Mouse (Mus musculus): ENCODE measurements at regions not wholly inside any gene's neighbourhood (a gene's known extent, or its start where the extent isn't known, plus 50 kb on each side); places are given as distances from the start of the nearest gene placed in this dataset.

DNA sequence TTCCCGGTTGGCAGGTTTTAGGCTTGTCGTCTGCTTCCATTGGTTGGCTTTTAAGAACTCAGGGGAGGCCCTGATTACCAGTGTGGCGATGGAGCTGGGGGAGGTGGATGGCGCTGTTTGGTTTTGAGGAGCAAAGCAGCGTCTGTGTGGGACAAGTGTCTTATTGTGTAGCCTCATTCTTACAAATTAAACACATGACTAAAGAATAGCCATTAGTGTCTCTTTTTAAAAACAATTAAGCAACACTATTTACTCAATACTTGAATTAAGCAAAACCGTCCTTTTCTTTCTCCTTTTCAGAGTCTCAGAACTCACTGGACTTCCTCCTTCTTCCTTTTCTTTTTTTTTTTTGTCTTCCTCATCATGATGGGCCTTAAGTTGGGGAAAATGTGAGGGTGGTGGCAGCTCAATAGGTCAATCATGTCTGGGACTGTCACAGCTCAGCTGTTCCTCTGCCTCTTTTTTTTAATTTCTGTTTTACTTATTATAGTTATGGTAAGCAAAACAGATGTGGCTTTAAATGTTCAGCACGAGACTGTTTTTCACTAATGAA lies 89.1 kb downstream of the Kcnrg start:
- no peak for DNase-seq (ENCODE audit: low read depth)

DNA sequence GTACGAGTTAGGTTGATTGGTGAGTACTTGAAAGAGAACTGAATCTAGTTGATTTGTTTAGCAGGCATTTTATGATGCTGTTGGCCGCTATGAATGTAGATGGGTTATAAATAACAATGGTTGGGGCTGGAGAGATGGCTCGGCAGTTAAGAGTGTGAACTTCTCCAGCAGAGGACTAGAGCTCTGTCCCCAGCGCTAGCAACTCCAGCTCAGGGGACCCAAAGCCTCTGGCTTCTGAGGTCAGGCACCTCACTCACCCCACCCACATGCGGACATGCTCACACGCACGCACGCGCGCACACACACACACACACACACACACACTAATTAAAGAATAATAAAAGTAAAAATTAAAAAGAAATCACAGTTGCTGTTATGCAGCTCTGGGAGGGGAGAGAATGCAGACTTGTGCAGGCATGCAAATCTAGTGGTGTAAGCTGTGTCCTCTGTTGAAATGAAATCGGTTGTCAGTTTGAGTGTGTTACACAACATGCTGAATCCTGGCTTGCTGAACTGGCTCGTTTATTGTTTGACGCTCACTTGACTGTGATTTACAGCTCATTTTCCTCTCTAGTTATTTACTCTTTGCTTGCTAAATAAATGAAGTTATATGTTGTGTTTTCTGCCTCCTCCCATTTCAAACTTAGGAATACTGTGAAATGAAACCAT lies 89.8 kb downstream of the Kcnrg start:
- DNase-seq (ENCODE audit: low read depth), result no peak

DNA sequence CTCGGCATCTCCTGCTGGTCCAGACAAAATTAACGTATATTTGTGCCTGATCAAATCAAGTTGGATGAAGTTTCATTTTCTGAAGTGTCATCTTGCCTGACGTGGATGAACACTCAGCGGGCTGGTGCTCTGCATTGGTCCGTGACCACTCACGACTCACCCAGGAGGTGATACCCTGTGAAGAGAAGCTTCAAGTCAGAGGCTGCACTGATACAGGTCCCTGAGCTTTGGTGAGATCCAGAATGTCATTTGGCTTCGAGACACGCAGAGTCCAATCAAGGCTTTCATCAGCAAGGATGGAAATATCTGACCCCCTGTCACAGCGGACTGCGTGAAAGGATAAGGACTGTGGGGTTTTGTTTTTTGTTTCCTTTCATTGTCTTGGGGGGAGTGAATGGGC lies 90.4 kb downstream of the Kcnrg start:
- no peak for DNase-seq (ENCODE audit: low read depth)

DNA sequence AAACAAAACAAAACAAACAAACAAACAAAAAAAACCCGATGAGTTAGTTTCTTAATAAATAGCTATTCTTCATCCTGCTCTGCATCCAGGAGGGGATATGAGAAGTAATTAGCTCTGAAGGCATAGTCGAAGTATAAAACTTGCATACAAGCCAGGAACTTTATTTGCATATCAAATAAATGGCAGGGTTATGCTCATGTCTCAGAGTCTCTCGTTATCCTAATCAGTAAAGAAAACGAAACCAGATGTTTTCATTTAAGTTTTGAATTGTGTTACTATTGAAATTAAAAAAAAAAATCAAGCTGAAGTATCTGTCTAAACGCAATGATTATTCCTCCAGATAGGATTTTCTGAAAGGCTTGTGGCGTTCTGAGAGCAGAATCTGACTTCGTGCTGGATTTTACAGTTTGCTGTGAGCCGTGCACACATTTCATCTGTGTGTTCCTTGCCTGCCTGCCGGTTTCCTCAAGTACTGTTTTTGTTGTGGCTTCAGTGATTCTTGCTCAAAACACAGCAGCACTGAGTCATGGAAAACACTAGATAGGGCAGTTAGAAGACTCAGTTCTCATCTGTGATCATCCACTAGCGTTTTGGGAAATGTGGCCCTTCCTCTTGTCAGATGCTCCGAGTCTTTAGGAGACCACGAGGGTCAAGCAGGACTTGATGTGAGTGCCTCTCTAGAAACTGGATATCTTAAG lies 91.2 kb downstream of the Kcnrg start:
- no peak for DNase-seq (ENCODE audit: low read depth)

DNA sequence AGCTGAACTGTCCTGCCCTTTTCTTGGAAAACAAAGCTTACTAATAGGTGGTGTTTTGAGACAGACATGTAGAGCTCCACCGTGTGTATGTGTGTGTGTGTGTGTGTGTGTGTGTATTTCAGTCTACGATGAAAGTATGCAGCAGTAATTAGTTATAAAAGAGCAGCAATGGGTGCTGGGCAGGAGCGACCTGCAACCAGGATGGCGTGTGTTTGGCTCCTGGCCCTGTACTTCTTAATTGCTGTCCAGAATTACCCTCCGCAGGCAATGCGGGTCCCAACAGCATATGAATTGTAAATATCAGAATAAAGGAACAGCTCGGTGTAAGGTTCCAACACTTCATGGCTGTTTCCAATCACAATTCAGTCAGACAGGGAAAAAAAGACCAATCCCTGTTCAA lies 92.4 kb downstream of the Kcnrg start:
- DNase-seq (ENCODE audit: low read depth), result no peak

DNA sequence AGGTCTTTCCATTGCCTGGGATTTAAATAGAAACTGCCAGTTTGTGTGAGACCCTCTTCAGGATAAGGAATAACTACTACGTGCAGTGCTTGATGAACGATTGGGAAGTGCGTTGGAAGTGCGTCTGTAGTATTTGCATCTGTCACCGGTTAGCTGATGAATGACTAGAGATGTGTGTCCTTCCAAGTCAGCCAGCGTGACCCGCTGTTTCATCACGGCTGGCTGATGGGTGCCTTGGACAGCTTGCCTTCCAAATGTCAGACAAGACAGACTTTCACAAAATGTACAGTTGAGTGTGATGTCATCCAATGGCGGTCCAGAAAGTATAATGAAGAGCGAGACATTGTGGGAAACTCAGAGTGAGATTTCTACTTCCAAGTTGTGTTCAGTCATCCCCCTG lies 93.9 kb downstream of the Kcnrg start:
- no peak for DNase-seq (ENCODE audit: low read depth)

DNA sequence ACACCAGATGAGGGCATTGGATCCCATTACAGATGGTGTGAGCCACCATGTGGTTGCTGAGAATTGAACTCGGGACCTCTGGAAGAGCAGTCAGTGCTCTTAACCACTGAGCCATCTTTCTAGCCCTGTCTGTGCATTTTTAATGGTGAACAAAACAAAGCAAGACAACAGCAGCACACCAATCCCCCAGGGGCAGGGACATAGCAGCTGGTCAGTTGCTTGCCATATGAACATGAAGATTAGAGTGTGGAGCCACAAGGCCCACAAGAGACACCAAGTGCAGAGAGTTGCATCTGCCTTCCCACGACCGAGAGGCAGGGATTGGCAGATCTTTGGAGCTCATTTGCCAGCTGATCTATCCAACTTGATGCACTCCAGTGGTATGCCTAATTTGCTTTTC lies 96.7 kb downstream of the Kcnrg start:
- no peak for DNase-seq (ENCODE audit: low read depth)

DNA sequence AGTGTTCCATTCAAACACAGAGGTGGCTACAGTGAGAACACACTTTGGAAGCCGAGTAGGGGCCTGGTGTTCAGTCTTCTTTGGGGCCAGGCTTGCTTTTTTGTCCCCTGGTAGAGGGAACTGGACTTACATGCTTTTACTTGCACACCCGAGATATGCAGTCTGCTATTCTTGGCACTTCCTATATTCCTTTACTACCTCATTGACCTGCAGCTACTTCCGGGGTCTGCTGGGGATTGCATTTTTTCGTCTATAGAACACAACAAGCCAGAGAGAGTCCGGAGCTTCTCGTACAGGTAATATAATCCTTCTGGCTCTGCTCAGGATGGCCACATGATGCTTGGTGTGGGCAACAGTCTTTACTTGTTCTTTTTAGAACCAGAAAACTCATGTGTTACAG lies 99.7 kb downstream of the Kcnrg start:
- DNase-seq (ENCODE audit: low read depth), result no peak

DNA sequence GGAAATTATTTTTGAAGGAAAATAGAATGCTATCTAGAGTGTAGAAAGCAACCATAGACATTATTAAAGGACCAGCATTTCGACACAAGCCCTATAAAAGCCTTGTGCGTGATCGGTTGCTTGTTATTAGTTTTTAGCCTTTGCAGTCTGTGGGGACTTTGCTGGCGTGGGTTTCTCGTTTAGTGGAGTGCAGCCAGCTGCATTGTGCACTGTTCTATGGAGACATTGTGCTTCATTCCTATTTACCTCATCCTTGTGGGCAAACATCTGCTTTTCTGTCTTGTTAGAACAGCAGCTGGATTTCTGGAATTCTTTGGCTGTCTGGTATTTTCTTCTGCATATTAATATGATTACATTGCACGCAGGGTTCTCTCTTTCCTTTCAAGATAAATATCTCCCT lies 101.1 kb downstream of the Kcnrg start:
- DNase-seq (ENCODE audit: low read depth), result no peak

DNA sequence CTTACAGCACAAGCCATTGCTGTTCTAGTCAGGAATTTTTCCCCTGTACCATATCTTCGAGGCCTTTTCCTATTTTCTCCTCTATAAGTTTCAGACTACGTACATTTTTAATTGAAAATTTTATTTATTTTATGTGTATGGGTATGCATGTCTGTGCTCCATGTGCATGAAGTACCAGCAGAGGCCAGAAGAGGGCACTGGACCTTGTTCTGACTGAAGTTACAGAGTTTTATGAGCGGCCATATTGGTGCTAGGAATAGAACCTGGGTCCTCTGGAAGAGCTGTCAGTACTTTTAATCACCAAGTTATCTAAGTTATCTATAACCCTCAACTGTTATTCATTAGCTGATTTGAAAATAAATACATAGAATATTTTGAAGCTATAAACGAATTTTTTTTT lies 108.5 kb downstream of the Kcnrg start:
- no peak for DNase-seq (ENCODE audit: low read depth)

DNA sequence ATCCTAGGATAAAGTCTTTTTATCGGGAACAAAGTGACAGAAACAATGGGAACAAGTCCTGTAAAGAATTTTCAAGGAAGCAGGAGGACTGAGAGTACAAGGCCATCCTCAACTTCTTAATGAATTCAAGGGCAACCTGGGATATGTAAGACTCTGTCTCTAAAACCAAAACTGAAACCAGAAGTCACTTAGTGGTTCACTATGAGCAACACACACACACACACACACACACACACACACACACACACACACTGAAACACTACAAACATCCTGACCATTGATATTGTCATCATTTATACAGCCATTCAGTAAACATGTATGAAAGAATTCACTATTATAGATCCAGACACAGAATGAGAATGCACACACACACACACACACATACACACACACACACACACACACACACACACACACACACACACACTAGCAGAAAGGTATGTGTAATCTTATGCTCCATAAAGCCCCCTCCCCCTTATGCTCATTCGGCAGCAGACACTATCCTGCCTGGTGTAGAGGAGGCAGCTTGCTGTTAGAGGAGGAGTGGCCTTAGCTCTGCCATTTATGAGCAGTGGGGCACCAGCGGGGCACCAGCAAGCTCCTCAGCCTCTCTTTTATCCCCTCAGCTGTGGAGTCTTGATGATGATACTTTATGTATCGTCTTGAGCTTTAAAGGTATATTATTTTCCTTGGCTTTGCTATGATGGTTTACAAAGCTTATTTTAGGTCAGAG lies 111.3 kb downstream of the Kcnrg start:
- no peak for DNase-seq (ENCODE audit: low read depth)

DNA sequence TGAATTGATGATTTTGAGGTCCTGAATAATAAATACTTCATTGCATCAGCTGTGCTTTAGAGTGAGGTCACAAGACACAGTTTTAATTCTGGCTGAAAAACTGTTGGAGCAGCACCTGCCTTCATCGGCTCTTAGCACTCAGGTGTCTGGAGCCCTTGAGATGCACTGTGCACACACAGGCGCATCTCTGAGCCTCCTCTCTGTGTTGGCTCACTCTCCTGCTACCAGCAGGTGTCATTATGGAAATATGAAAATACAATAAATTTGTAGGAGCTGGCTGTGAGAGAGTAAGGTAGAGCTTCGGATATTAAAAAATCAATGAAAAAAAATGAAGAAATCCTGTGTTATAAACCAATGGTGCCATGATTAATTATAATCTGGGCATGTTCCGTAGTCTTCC lies 114.0 kb downstream of the Kcnrg start:
- DNase-seq (ENCODE audit: low read depth), result no peak

DNA sequence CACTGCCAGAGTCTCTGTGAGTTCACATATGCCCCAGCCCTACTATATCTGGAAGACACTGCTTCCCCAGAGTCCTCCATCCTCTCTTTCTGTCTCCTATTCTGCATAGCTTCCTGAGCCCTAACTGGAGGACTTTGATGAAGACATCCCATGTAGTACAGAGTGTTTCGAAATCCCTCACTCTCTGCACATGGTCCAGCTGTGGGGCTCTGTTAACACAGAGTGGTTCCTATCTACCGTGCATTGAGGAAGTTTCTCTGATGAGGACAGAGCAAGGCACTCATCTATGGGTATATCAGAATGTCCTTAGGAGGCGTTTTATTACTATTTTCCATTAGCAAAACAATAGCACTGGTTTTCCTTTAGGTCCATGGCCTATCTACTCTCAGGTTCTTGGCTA lies 117.7 kb downstream of the Kcnrg start:
- no peak for DNase-seq (ENCODE audit: low read depth)

DNA sequence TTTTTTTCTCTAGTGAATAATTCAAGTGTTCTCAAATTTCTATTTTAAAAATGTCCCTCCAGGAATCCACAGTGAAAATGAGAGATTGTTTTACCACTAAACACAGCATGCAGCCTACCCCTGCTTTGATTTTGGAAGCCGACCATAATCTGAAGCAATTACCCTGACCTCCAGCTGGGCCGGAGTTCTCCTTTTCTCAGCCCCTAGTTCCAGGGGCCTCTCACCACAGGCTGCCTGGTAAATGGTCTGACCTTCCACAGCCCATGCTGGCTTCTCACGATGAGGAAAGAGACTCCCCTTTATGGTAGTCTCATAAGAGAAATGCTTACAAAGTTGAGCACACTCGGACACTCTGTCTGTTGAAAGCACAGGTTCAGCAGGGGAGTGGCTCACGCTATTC lies 121.3 kb downstream of the Kcnrg start:
- no peak for DNase-seq (ENCODE audit: low read depth)

DNA sequence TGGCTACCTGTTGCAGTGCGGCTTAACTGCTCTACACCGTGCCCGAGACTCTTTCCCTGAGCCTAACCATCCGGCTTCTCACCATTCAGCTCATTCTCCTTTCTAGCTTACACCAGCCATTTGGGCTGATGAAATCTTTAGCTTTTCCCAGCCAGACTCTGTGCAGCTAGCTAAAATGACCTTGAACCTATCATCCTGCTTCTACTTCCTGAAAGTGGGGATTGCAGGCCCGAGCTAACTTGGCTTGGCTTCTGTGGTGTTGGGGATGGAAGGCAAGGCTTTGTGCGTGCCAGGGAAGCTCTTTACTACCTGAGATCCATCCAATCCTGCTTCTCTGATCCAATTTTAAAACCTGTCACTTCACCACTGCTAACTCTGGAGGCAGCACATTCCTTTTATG lies 128.3 kb downstream of the Kcnrg start:
- DNase-seq (ENCODE audit: low read depth), result no peak

DNA sequence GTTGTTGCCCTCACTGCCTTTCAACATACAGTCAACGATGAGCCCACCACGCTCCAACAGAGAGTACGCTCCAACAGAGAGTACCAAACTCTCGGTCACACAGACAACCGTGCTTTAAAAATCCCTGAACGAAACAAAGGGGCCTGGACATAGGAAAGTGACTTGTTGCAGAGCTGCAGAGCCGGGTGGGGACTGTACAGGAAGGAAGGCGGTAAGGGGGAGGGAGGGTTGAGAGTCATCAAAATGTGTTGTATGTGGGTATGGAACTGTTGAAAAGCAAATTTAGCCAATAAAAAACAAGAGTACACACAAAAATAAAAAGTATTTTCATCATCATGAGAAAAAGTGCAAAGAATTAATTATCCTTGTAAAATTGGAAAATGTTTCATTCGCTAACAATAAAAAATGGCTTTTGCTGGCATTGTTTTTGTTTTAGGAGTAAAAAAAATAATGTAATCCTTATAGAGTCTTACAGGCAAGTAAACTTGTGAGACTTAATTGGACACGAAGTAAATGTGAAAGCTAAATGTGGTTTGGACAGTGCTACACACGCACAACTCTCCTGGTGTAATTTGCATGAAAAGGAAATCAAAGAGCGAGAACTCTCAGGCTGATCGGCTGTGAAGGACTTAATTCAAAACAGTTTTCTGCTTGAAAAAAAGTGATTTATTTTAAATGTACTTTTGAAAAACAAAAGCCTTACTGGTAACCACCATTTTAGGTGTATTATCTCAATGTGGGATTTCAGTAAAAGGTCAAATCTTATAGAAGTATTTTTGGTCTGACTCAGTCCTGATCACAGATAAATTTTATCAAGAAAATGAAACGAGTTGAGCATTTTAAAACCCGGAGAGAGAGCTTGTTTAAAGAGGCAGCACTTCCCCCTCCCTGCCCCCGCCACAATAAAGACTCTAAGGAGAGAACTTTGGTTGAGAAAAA lies 129.4 kb downstream of the Kcnrg start:
- no peak for DNase-seq (ENCODE audit: low read depth)

DNA sequence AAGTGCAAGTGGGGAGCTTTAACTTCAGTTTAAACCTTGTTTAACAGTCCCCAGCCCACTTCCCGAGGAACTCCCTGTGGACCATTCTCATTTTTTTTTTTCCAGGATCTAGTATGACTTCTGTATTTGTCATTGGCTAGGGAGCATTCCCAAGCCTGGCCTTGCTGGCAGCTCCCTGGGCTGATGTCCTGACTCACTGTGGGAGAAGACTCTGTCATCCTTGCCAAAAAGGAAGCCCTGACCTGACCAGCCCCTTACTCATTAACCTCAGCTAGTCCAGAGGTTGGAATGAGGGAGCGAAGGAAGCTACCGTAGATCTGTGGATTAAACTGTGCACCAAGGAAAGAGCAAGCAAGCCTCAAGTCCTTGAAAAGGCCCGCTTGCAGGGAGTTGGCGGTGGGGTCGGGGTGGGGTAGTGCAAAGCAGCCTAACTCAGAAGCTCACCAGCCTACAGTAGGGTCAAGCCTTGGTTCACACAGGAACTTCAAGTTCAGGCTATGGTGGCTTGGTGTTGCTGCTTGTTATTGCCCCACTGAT lies 130.3 kb downstream of the Kcnrg start:
- no peak for DNase-seq (ENCODE audit: low read depth)

DNA sequence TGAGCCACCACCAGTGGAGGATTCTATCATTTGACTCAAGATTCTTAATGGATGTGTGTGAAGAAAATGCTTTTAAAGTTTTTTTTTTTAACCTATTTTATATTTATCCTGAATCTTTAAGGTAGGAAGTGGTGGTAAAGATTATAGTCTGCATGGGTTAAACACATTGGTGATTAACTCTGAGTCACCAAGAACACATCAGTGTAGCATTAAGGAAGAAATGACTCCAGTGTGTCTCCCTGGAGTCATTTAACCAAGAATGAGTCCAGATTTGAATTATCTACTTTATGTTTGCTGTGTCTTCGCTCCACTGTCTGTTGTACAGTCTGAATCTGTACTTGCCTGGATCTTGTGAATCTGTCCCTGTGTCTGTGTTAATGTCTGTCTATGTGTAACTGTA lies 132.2 kb downstream of the Kcnrg start:
- DNase-seq (ENCODE audit: low read depth), result no peak

DNA sequence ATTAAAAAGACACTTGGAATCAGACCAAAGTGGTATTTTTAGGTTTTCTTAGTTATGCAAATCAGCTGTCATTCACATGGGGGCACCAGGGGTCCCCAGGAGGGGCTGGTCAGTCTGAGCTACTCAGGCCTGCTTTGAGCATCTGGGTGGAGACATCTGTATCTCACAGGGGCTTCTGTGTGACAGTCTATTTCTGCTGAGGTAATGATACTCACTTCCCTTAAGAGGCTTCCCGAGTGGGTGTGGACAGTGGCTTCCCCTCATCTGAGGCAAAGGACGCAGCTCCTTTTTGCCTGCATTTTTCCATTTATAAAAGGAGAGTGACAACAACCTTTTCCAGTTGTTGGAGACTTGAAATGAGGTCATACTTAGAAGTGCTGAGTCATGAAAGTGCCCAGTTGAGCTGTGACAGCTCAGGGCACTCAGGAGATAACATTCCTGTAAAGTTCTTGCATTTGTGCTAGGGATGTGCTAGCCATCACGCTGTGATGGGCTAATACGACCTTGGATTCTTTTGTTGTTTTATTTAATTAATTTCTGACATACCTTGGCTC lies 136.7 kb downstream of the Kcnrg start:
- DNase-seq (ENCODE audit: low read depth), result no peak

DNA sequence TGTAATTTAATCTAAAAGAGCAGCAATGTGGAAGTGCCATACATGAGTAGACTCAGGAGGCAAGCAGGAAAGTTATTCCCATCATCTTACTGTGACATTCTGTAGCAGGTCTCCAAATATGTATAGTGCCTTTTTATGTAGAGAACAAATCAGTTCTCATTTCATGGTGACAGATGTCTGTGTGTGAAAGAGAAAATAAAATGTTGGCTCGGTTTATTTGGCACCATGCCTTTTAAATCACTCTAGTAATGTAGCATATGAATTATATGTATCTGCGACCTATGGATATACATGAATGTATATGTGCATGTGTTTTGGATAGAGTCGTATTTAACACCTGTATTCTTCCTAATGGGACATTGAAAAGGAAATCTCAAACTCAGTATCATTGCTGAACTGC lies 146.2 kb downstream of the Kcnrg start:
- no peak for DNase-seq (ENCODE audit: low read depth)

DNA sequence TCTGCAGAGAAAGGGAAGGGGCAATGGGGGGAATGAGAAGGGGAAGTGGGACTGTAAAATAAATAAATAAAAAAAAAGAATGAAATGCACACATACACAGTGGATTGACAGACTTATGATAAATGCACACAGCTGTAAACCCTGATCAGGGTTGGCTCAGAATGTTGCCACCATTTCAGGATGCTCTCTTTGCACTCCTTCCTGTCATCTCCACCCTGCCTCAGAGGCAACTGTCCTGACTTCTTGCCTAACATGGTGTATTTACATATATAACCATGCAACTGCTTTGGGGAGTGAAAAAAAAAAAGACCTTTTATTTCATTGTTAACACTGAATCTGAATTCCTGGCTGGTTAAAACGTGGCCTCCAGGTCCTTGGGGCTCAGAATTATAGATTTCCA lies 149.4 kb downstream of the Kcnrg start:
- DNase-seq (ENCODE audit: low read depth), result no peak

Data from c-Kit-positive CD71-negative TER-119-negative erythroid progenitor cells, embryonic 14.5 days (primary cell).